Mouse (Mus musculus) lung, postnatal 0 days (tissue): ENCODE data around the gene Gskip.

ENCODE experiments used
- CTCF ChIP-seq: IDR thresholded peaks from 2 replicates; pipeline ENCODE4 v1.5.1; 2016; ENCODE audit warnings: antibody characterized with exemption, mild to moderate bottlenecking
- EP300 ChIP-seq: IDR thresholded peaks from 2 replicates; pipeline ENCODE4 v1.6.1; 2016; ENCODE audit warnings: antibody characterized with exemption, mild to moderate bottlenecking, control low read depth

DNA sequence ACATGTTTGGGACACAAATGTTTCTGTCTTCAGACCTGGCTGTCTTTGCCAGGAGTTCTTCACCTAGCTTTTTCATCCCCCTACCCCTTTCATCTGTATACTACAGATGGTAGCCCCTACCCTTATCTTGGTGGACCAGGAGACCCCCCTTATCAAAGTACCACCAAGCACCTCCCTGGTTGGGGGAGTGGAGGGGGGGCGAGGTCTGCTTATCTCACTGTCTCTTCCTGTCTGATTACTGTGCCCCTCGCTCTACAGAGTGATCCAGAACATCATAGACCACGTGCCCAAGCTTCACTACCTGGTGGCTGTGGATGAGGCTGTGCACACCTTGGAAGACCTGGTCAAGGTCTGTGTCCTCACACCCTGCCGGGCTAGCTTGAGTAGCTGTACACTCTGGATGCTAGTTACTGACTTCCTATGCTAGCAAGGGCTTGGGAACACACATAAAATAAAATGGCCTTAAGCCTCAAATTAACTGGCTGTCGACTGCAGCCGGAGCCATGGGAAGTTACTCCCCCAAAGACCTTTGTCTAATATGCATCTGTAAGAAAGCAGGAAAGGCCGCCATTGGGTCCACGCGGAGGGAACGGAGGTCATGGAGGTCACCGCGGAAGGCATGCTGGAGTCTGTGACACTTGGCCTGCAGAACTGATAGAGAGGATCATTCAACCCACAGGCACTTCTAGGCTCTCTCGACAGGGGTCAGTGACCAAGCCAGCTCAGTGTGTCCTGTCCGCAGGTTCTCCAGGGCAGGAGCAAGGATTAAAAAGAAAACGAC, 53.9 kb downstream of the Gskip start:
- TF ChIP-seq CTCF (no peak), EP300 (no peak)
